Mouse (Mus musculus) megakaryocyte-erythroid progenitor cell, adult 5-6 weeks (primary cell): ENCODE measurements around the gene St7. TPM values are rescaled to one million over a fixed set of nuclear protein-coding genes. Genes with fewer than 3 reads are reported as not detected.

ENCODE experiments used
- ATAC-seq: replicated peaks from 2 replicates; pipeline ENCODE4 v1.8.0; 2016; ENCODE audit warnings: mild to moderate bottlenecking, inconsistent platforms; ENCODE audit not compliant: severe bottlenecking, poor library complexity, low FRiP score, low TSS enrichment
- total RNA-seq, 2 experiments: library from RNA; stranded (forward) in 1 of 2; stranded (reverse) in 1 of 2; fragments of 200-1000, 215-1000 nt in 1 of 2; fragments of >200 nt in 1 of 2; fragmentation: Nextera tagmentation in 1 of 2; gene quantifications; 2 replicates each; pipeline ENCODE4 v1.2.3; 2014 to 2017

The St7 gene
- total RNA-seq, 2 experiments from 2014 or later, result 38.6 to 43.4 TPM

DNA sequence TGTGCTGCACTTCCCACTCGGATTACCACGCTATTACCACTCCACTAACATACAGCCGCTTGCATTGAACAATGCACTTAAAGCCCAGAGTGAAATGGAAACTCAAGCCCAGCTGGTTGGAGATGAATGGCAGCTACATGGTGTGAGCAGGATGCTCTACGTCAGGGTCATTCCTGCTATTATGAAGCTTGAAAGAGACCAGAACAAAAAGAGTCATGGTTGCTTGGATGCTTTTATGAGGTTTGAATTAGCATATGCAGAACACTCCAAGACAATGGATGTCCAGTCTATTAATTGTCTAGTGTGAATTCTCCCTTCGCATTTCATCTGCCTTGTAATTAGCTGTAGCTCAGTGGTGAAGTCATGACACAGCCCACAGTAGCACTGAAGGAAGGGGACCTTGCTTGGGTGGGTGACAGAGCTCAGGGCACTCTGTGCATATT, 104.6 kb downstream of the St7 start:
- no peak for ATAC-seq

DNA sequence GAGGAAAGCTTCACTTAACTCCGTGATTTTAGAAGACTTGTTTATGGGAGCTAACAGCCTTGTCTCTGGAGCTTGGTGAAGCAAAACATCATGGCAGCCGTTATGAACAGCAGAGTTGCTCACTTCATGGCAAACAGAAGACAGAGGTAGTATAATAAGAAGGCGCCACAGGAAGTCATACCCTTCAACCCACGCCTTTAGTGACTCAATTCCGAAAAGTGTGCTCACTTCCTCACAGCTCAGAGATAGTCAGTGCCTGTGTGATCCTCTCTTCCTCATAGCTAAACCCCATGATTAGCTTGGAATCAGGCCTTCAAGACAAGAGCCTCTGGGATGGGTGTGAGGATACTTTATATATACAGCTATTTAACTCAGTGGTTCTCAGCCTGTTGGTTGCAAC, 108.0 kb downstream of the St7 start:
- ATAC-seq, result no peak

DNA sequence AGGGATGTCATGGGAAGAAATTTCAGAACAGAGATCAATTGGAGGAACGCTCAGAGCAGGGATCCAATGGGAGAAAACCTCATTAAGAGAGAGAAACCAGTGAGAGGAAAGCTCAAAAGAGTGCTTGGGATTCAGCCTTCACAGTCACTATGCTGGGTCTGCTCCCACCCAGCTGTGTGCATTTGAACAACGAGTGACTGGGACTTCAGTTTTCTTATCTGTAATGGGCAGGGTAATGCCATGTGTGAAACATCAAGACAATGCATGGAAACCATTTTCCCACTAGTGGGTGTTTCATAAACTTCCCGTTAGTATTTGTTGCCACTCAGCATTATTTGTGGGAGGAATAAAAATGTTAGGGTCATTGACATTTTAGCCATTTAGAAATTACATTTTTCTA, 111.7 kb downstream of the St7 start:
- peak; percentile 91 for ATAC-seq

DNA sequence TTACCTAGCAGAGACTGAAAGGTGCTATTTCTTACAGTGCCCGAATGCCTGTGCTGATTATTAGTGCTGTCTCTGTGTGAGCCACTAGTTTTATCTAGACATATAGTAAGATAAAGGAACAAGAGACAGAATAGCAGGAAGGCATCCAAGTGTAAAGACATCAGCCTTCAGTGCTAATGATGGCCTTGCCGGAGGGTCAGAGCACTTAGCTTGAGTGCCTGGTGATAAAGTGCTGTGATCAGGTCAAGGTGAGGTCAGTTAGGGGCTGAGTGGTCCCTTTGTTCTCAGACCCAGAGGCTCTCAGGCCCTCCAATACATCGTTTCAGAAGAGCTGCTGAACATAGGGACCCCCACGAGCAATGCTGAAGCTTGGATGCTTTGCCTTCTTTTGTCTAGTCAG, 113.8 kb downstream of the St7 start:
- peak; percentile 76 for ATAC-seq

DNA sequence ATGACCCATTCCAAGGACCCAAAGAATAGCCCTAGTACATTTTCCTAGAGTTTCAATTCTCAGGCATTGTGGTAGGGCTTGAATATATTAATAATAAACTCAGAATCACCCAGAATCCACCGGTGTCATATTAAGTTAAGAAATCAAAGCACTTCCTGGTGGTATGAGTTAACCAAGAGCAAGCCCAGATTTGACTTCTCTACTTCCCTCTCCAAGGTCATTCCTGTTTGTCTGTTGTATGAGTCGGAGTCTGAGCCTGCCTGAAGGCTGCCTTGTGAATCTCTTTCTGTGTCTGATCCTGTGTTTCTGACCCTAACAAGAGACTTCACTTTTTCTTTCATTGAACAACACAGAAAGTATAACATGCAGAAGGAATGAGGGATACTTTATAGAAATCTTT, 118.3 kb downstream of the St7 start:
- no peak for ATAC-seq

DNA sequence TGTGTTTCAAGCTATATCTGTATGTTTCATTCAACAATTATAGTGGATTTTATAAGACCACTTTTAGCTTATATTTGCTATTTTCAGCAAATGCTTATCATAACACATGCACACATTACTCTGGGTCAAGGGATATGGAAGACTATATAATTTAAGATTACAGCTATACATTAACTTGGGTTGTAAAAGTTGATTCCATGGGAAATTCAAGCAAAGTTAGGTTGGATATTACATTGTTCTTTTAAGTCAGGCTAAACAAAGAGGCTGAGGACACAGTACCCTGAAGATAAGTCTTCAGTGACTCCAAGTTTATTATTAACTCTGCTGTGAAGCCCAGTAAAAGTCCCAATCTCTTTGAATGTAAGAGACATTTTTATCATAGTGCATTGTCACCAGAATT, 118.8 kb downstream of the St7 start:
- ATAC-seq, result no peak

DNA sequence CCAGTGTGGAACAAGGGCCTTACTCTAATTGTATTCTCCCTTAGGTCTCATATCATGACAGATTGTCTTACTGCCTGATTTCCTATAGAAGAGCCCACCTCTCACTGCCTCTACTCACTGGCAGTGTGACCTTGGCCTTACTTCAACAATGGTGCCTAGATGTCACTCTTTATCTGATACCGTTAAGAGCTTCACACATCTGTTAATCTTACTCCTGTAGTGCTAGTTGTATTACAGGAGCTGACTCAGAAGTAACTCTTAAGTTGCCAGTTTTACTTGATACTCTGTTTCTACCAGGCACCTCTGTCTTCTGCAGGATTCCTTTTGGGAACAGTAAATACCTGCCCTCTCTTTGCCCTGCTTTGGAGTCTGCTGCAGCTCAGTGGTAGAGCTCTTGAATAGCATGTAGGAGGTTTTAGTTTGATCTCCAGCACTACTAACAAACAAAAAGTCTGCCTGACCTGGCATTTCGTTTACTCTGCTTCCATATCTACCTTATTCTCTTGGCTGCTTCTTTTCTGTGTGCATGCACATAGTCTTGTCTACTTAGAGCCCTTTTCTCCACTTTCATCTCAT, 121.4 kb downstream of the St7 start:
- peak; percentile 83 for ATAC-seq

DNA sequence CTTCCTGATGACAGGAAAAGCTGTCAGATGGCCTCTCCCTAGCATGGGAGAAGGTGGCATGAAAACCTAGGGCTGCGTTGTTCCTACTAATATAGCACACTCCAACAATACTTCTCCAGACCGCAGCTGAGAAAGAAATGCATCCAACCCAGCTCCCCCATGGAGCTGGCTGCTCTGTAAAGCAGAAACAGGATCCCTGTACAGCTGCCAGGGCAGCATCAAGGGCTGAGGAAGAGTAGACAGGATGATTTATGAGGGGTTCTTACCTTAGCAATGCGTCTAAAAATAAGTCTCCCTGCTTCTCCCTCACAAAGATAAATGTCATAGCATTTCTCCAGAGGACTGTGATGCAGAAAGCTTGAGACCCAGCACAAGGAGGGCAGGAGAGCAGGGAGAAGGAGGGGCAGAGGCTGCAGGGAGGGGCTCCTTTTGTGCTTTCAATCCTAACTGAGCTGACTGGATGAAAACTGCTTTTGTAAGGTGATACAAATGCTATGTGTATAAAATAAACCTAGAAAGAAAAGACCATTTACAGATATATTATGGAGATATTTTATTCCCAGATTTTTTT, 124.2 kb downstream of the St7 start:
- no peak for ATAC-seq

DNA sequence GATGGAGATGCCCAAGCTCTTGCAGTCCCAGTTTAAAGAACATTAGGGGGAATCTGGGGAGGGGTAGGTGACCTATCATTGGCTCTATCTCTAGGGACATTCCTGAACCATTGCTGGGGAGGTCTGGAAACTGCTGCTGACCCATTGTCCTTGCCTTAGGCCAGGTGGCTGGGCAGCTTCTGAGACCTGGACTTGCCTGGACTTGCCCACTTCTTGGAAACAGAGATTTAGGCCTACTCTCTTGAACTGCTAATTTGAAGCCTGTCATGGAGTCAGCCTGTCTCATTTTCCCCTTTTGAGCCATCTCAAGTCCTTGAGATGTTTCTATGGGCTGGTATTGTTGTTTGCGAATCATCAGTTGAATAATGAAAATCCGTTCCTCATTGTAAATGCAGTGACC, 130.9 kb downstream of the St7 start:
- no peak for ATAC-seq

DNA sequence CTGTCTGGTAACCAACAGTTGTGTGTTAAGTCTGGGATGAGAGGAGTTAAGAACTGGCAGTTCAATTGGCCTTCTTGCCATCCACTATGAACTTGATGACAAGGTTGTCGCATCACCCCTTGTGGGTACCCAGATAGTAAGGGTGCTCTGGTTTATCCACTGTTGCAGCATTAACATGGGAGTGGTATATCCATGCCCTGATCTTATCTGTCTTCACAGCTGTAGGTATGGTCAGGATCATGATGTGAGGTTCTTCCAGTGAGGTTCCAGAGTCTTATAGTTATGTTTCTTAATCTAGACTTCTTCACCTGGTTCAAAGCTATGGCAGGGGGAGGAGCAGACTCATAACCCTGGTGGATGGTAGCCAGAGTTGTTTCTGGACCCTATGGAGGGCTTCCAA, 132.0 kb downstream of the St7 start:
- peak; percentile 82 for ATAC-seq

DNA sequence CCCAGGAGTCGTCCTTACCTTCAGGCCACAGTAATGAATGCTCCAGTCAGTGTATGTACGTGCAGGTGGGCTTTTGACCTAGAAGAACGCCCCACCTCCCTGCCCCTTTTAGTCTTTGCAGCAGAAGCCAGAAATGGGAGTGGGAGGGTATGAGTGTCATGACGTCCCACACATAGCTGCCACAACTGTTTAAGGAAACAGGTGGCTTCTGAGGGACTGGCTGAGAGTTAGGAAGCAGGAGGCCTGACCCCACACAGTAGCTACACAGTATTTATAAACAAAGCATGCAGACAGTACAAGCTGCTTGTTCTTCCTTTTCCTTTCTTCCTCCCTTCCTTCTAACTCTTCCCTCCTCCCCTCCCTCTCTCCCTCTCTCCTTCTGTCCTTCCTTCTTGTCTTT, 135.6 kb downstream of the St7 start:
- ATAC-seq, result no peak

DNA sequence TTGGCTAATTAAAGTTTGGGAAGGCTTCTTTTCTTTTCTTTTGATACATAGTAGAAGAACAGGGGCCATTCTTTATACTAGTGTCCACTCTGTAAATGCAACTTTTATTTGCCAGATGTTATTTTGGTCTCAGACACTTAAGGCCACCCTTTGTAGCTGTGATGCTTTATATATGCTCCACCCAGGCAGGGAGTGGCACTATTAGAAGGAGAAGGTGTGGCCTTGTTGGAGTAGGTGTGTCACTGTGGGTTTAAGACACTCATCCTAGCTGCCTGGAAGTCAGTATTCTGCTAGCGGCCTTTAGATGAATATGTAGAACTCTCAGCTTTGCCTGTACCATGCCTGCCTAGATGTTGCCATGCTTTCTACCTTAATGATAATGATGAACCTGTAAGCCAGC, 137.2 kb downstream of the St7 start:
- ATAC-seq, result no peak

DNA sequence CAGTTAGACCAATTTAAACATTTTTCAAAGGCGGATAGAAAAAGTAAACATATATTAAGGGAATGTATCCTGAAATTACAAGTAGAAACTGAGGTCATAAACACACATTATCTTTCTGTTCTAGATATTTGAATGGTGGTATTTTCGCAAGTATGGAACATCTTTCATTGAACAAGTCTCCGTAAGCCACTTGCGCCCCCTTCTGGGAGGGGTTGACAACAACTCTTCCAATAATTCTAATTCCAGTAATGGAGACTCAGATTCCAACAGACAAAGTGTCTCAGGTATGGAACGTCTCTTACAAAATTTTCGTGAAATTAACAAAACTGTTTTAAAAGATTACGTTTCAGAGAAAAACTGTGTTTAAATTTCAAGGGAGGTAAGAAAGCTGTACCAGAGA, 141.8 kb downstream of the St7 start:
- ATAC-seq, result peak; percentile 65

DNA sequence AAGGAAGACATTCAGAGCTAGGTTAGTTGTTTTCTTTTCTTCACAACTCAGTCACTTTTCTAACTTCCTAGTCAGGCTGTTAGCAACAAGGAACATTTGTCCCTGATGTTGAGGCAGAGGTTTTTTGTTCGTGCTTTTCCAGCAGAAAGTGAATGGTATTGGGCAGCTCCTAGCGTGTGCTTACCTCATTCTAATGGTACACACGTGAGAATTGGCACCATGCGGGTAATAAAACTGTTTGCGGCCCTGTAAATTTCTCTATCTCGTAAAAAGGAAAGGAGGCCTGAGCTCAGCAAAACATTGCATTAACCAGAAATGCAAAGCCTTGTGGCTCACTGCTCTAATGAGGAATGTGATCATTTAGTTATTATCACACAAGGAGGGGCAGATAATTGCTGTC, 143.0 kb downstream of the St7 start:
- ATAC-seq, result no peak

DNA sequence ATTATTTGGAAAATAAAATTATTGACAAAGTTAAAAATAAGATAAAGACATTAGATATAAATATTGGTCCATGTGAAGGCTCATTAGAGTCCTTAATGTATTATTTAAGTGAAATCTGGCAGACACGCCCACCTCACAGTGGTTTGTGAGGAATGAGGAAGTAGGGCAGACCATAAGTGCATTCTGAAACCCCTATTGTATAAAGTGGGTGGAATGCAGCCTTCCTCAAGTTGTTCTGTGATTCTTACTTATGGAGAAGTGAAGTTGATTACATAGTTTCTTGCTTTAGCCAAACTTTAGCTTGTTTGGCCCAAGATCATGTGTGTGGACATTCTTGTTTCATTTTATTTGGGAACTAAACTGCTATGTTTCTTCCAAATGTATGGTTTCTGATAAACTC, 144.9 kb downstream of the St7 start:
- no peak for ATAC-seq

DNA sequence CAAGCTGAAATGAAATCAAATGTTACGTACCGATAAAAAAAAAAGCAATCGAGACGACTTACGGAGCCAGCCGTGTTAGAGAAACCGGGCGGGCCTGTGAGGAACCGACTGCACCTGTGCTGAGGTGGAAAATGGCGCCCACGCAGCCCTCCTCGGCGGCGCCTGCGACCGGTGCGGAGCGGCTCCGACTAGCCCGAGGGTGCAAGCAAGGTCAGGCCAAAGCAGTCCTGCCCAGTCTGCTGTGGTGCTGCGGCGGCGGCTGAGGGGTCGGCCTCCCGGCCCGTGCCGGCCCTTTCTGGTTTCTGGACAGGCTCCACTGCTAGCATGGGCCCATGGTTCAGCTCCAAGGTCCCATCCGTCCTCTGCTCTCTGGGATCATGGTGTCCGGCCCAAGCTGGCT, 147.7 kb downstream of the St7 start:
- ATAC-seq, result no peak

DNA sequence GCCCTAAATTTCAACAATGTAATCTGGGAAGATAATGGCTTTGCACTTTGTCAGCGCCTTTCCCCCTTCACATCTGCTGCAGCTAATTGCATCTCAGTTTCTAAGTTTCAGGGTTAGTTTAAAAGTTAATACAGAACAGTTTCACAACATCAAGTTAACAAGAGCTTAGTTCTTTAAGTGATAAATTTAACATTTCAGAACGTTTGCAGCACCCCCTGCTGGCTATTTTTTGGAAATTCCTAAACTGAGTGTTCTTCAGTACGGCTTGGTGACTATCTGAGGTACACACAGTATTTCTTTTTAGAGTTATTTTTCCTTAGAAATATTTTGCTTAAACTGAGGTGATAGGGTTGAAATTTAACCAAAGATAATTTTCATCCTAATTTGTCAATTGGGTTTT, 150.0 kb downstream of the St7 start:
- peak; percentile 72; the same call in 1 of the 2 replicates for ATAC-seq

DNA sequence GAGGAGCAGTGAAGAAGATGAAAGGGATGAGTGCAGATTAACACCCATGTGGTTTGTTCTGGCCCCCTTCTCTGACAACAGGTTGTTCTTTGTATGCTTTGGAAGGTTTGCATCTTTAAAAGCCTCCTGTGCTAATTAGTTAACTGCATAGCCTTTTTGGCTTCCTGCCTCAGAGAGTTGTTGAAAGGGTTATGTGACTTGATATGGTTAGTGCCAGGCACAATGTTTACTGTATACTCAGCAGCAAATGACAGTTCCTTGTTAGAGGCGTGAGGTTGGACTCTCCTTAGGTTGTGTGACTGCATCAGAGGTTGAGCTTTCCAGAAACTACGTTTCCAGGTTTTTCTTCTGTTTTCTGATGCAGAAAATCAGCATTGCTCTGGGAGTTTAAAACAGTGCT, 158.6 kb downstream of the St7 start:
- ATAC-seq, result no peak

DNA sequence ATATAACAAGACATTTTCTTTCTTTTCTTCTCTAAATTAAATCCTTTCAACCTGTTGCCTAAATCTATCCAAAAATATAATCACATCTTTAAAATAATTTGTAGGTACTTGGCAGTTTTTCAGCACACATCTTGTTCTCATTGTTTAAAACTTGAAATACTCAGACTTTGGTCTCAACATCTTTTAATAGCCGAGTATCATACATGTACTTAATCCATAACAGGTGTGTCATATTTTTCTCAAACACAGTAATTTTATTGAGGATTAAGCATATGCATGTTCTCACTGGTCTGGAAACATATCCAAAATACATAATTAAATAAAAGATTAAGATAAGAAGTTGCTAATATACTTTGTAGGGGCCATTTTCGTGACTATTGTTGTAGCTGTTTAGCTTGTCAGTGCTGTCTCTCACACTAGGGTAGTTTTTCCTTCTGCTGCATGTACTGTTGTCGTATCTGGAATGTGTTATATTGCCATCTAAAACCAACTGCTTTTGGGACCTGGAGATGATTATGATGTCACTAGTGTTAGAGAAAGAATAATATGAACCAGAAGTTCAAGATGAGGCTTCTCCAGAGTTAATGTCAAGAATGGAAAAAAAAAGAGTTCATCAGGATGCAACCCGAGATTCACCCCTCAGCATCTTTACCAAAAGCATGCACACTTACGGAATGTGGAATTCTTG, 161.0 kb downstream of the St7 start:
- ATAC-seq, result no peak

DNA sequence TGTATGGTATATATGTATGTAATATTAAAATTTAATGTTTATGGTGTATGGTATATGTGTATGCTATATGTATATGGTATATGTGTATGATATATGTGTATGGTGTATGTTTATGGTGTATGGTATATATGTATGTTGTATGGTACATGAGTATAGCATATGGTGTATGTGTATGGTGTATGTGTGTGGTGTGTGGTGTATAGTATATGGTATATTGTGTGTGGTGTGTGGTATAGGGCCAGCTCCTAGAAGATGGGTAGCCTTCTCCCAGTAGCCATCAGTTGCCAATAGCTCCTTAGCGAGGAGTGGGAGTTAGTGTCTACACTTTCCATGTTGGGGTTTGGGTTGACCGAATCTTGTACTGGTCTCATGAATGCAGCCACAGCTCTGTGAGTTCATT, 162.9 kb downstream of the St7 start:
- ATAC-seq, result no peak

DNA sequence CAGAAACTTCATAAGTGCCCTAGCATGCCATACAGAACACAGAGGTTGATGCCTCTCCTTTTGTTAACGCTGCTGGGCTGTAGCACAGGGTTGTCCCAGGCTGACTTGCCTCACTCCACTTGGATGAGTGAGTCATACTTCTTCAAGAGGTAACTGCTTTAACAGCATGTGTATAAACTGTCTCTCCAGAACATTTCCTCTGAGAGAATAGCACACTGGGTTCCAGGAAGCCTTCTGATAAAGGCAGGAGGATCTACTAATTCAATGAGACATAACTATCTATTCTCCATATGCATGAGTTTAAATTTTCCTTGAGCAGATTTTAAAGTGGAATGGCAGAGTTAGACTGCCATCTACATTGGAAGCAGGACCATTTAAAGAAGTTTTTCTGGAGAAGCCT, 166.8 kb downstream of the St7 start:
- no peak for ATAC-seq
